Mouse (Mus musculus) neural tube, embryonic 12.5 days (tissue): Measurements from ENCODE around the gene Adamtsl2. TPM values are rescaled to one million over a fixed set of nuclear protein-coding genes. Genes with fewer than 3 reads are reported as not detected.
A peak's percentile ranks its signal among the peaks of the same experiment; 100 is the strongest.

Experiments used
- ATAC-seq: fragments of 200-750 bp; cut with Nextera tagmentation; 2 replicates; pipeline ENCODE4 v1.8.0; 2017; ENCODE audit warnings: low read depth, mild to moderate bottlenecking, moderate TSS enrichment, moderate library complexity; ENCODE audit not compliant: low FRiP score
- H3K27ac ChIP-seq: fragments of 300-500 bp; sonication (generic); 2 replicates; pipeline ENCODE4 v1.5.1; 2016
- H3K27me3 ChIP-seq: fragments of 300-500 bp; sonication (generic); replicated peaks from 2 replicates; pipeline ENCODE4 v1.6.1; 2016; ENCODE audit warnings: mild to moderate bottlenecking
- H3K36me3 ChIP-seq: fragments of 300-500 bp; sonication (generic); 2 replicates; pipeline ENCODE4 v1.6.1; 2016; ENCODE audit warnings: mild to moderate bottlenecking
- H3K4me1 ChIP-seq: fragments of 300-500 bp; sonication (generic); 2 replicates; pipeline ENCODE4 v1.6.1; 2016
- H3K4me2 ChIP-seq: fragments of 300-500 bp; sonication (generic); replicated peaks from 2 replicates; pipeline ENCODE4 v1.6.1; 2016; ENCODE audit warnings: mild to moderate bottlenecking
- H3K4me3 ChIP-seq: fragments of 300-500 bp; sonication (generic); 2 replicates; pipeline ENCODE4 v1.5.1; 2016
- H3K9ac ChIP-seq: fragments of 300-500 bp; sonication (generic); 2 replicates; pipeline ENCODE4 v1.6.1; 2016; ENCODE audit warnings: mild to moderate bottlenecking
- H3K9me3 ChIP-seq: fragments of 300-500 bp; sonication (generic); 2 replicates; pipeline ENCODE4 v1.6.1; 2016; ENCODE audit warnings: mild to moderate bottlenecking
- WGBS: fragments of 180-500 bp; shearing (Covaris S2); methylation state at CpG from one replicate; pipeline ENCODE4 v1.1.7; 2016; 5-methylcytosine and 5-hydroxymethylcytosine counted together
- polyA plus RNA-seq: library from polyadenylated mRNA; unstranded; fragments of >200 nt; fragmentation: Nextera tagmentation; extraction: Ambion mirVana; gene quantifications from 2 replicates; pipeline ENCODE4 v1.2.1, GENCODE M21; 2016

Gene Adamtsl2
- polyA plus RNA-seq, 1 experiment from 2014 or later: 9.3 TPM

DNA sequence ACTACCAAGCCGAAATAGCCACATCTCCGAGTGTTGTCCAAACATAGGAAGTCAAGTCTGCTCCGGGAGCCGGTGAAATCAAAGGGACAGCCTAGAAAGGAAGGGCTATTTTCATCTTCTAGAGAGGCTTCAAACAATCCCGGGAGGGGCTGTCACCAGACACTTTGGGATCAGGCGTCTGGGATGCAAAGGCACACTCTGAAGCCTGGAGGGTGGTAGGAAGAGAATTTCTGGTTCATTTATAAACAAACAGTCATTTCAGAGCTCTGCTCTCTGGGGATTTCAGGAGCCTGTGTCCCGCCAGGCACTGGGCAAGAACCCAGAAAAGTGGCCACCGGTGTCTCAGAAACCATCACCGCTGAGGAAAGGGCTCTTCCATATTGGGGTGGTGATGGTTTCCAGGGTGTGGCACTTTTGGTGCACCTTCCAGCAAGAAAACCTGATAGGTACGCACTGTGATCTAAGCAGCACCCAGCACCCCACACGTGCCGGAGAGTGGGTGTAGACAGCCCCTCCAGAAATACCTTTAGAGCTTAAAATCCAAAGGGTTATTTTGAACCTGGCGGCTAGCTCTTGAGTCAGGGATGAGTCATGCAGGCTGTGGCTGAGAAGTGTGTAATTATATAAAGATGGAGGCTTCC is 17.3 kb downstream of the Adamtsl2 start:
- no peaks in the 10 kb centered on the region for H3K36me3 ChIP-seq
- H3K9ac ChIP-seq: no peak overlapping the region
- no peak overlapping the region for H3K4me3 ChIP-seq
- no peak overlapping the region for H3K4me2 ChIP-seq
- peaks cover 14% of the 10 kb centered on the region for H3K4me1 ChIP-seq
- no peak for ATAC-seq
- 73% methylated on average over 13 of the region's 13 CpGs for WGBS
- no peak overlapping the region for H3K27ac ChIP-seq
- H3K27me3 ChIP-seq: no peaks in the 10 kb centered on the region
- H3K9me3 ChIP-seq: no peaks in the 10 kb centered on the region

DNA sequence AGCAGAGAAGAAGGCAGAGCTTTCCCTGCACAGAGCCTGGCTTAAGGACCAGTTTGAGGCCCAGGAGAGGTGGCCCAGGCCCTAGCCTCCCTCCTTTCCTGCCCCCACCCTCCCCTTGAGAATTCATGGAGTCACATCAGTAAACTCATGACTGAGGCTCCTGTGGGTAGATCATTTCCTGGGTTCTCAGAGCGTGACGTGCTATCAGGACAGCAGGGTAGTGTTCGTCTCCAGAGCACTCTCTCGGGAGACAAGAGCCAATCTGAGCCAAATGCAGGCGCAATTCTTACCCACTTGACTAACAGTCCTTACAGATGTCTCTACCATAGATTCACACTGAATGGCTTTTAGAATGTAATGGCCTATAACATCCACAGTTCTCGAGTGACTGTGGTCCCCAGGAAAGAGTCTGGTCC is 18.1 kb downstream of the Adamtsl2 start:
- 47% methylated on average over 6 of the region's 6 CpGs for WGBS
- Histone ChIP-seq H3K4me2 (no peak overlapping the region; the same call in 1 of the 2 replicates), H3K9ac (no peak overlapping the region), H3K9me3 (no peaks in the 10 kb centered on the region), H3K4me3 (no peak overlapping the region), H3K4me1 (peaks cover 14% of the 10 kb centered on the region), H3K27me3 (no peaks in the 10 kb centered on the region), H3K36me3 (no peaks in the 10 kb centered on the region), H3K27ac (no peak overlapping the region)
- 0 out of 2 replicates have a peak, but pooled peaks have one; percentile 9 for ATAC-seq

GRCm38 (mm10) chr2:27097776-27098175 is 18.6 kb downstream of the Adamtsl2 start:
- Histone ChIP-seq H3K36me3 (no peaks in the 10 kb centered on the region), H3K27ac (no peak overlapping the region), H3K4me1 (peaks cover 14% of the 10 kb centered on the region), H3K9me3 (no peaks in the 10 kb centered on the region), H3K27me3 (no peaks in the 10 kb centered on the region), H3K4me2 (0 out of 2 replicates have a peak overlapping the region, but pooled peaks have one; percentile 5), H3K4me3 (no peak overlapping the region), H3K9ac (no peak overlapping the region)
- 15% methylated on average over 6 of the region's 6 CpGs for WGBS
- ATAC-seq: no peak

DNA sequence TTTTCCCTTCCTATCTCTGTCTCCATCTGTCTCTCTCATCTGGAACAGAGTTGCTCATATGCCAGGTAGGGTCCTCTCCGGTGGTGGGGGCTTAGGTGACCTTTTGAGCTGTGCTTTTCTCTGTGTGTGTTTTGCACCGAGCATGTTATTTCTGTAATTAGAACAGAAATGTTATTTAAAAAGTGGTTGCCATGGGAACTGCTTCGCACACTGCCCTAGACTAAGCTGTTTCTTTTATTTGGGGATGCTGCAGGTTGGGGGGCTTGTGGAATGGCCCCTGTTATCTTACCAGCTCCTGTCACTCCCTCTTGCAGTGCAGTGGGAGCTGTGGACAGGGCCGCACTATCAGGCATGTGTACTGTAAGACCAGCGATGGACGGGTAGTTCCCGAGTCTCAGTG is 24.4 kb downstream of the Adamtsl2 start:
- no peak for ATAC-seq
- H3K9me3 ChIP-seq: no peaks in the 10 kb centered on the region
- H3K9ac ChIP-seq: no peak overlapping the region
- H3K4me3 ChIP-seq: no peak overlapping the region
- H3K27ac ChIP-seq: no peak overlapping the region
- no peaks in the 10 kb centered on the region for H3K27me3 ChIP-seq
- 59% methylated on average over 7 of the region's 7 CpGs for WGBS
- H3K4me1 ChIP-seq: no peaks in the 10 kb centered on the region
- no peak overlapping the region for H3K4me2 ChIP-seq
- H3K36me3 ChIP-seq: no peaks in the 10 kb centered on the region

DNA sequence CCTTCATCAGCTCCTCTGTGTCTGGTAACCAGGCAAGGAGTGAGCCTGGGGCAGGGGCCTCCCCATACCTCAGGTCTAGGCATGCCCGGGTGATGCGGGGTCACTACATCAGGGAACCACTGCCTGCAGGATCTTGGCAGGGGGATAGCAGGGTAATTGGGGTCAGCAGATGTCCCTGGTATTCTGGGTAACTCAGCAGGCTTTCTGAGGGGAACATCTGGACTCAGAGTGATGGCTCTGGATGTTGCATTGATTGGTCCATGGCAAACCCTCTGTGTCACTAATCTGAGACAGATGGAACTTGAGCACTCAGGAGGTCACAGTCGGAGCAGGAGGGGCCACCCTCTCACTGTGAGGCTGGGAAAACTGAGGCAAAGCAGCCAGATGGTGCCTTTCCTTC is 27.6 kb downstream of the Adamtsl2 start:
- no peak overlapping the region for H3K4me2 ChIP-seq
- H3K4me3 ChIP-seq: no peak overlapping the region
- no peaks in the 10 kb centered on the region for H3K36me3 ChIP-seq
- no peak overlapping the region for H3K27ac ChIP-seq
- no peaks in the 10 kb centered on the region for H3K27me3 ChIP-seq
- ATAC-seq: no peak
- no peaks in the 10 kb centered on the region for H3K9me3 ChIP-seq
- no peak overlapping the region for H3K9ac ChIP-seq
- peaks cover 3% of the 10 kb centered on the region for H3K4me1 ChIP-seq
- WGBS: 71% methylated on average over 3 of the region's 3 CpGs

DNA sequence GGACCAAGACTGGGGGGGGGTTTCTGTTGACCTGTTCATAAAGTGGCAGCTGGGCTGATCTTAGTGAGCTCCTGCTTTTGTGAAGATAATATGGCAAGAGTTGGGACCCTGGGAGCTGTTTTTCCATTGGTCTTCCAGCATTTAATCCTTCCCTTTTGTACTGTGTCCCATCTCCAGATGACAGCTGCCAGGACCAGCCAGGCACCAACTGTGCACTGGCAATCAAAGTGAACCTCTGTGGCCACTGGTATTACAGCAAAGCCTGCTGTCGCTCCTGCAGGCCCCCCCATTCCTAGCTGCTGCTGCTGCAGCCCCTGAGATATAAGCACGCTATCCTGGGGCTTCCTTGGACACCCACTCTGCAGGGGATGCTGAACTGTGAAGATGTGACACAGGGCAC is 29.0 kb downstream of the Adamtsl2 start:
- Histone ChIP-seq H3K4me2 (no peak overlapping the region), H3K27ac (no peak overlapping the region), H3K4me1 (peaks cover 3% of the 10 kb centered on the region), H3K36me3 (no peaks in the 10 kb centered on the region), H3K9me3 (no peaks in the 10 kb centered on the region), H3K27me3 (no peaks in the 10 kb centered on the region), H3K9ac (no peak overlapping the region), H3K4me3 (no peak overlapping the region)
- 72% methylated on average over 2 of the region's 2 CpGs for WGBS
- no peak for ATAC-seq

- 84% methylated on average over 5 of the region's 5 CpGs for WGBS
- H3K9me3 ChIP-seq: no peaks in the 10 kb centered on the region
- H3K36me3 ChIP-seq: no peaks in the 10 kb centered on the region
- H3K9ac ChIP-seq: no peak overlapping the region
- no peak overlapping the region for H3K4me2 ChIP-seq
- no peak overlapping the region for H3K4me3 ChIP-seq
- no peaks in the 10 kb centered on the region for H3K27me3 ChIP-seq
- no peak for ATAC-seq
- no peak overlapping the region for H3K27ac ChIP-seq
- H3K4me1 ChIP-seq: peaks cover 3% of the 10 kb centered on the region
These were observed 29.9 kb downstream of the Adamtsl2 start for GRCm38 (mm10) chr2:27109052-27109451.

DNA sequence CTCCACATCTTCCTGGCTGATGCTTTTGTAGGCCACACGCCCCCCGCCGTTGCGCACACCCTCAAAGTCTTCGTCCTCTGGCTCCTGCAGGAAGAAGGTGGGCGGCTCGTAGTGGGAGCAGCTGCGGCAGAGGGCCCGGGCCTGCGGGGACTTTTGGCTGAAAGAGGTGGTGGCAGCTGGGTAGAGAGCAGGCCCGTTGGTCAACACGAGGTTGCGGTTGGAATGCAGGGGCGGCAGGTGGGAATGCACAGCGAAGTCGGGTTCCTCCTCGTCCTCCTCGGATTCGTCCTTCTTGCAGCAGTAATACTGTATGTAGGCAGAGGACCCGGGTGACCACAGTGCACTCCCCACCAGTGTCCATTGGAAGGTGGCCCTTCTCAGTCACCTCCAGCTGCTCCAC is 33.4 kb downstream of the Adamtsl2 start:
- H3K9ac ChIP-seq: no peak overlapping the region
- no peaks in the 10 kb centered on the region for H3K36me3 ChIP-seq
- H3K4me3 ChIP-seq: no peak overlapping the region
- no peaks in the 10 kb centered on the region for H3K27me3 ChIP-seq
- no peak for ATAC-seq
- H3K9me3 ChIP-seq: no peaks in the 10 kb centered on the region
- H3K4me2 ChIP-seq: no peak overlapping the region
- no peak overlapping the region for H3K27ac ChIP-seq
- peaks cover 3% of the 10 kb centered on the region for H3K4me1 ChIP-seq
- 78% methylated on average over 20 of the region's 20 CpGs for WGBS

- no peak for ATAC-seq
- no peak overlapping the region for H3K4me3 ChIP-seq
- peaks cover 1% of the 10 kb centered on the region; the same call in 1 of the 2 replicates for H3K4me1 ChIP-seq
- H3K36me3 ChIP-seq: no peaks in the 10 kb centered on the region
- no peaks in the 10 kb centered on the region for H3K27me3 ChIP-seq
- no peak overlapping the region for H3K4me2 ChIP-seq
- no peak overlapping the region for H3K9ac ChIP-seq
- H3K9me3 ChIP-seq: no peaks in the 10 kb centered on the region
- 91% methylated on average over 10 of the region's 10 CpGs for WGBS
- no peak overlapping the region for H3K27ac ChIP-seq
These were observed 35.0 kb downstream of the Adamtsl2 start for GRCm38 (mm10) chr2:27114169-27114568.

DNA sequence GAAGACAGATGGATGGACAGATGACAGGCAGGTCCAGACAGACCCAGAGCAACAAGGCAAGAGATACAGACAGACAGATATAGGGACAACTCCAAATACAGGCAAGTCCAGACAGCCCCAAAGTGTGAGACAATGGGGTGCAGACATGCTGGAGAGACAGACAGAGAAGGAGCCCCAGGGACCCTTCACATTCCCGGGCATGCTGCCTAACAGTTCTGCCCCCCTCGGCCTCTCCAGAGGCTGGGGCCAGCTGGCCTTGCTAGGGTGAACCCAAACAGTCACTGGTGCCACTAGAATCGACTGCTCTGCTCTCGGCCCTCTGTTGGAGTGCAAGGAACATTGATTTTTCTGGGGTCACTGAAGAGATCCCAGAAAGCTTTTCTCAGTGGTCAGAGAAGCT is 39.3 kb downstream of the Adamtsl2 start:
- WGBS: 59% methylated on average over 4 of the region's 4 CpGs
- no peak for ATAC-seq
- H3K9ac ChIP-seq: no peak overlapping the region
- peaks cover 21% of the 10 kb centered on the region for H3K4me1 ChIP-seq
- H3K36me3 ChIP-seq: no peaks in the 10 kb centered on the region
- H3K9me3 ChIP-seq: no peaks in the 10 kb centered on the region
- H3K27ac ChIP-seq: no peak overlapping the region
- no peaks in the 10 kb centered on the region for H3K27me3 ChIP-seq
- H3K4me3 ChIP-seq: no peak overlapping the region
- no peak overlapping the region for H3K4me2 ChIP-seq

DNA sequence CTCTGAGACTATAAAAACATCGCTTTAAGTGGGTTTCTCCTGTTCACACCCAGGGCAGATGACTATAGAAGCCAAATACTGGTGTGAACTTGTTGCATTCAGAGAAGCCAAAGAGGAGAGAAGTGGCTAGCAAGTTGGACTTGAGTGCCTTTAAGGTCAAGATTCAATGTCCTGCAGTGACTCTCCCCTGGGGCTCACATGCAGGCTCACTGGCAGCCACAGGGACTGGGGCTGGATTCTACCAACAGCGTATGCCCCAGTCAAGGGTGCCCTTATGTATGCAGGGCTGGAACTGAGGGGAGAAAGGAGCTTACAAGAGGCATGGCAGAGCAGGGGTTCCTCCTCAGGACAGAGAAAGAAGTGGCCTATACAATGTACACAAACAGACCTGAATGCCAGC is 40.6 kb downstream of the Adamtsl2 start:
- no peak overlapping the region for H3K9ac ChIP-seq
- H3K36me3 ChIP-seq: no peaks in the 10 kb centered on the region
- ATAC-seq: no peak
- no peak overlapping the region for H3K27ac ChIP-seq
- peaks cover 21% of the 10 kb centered on the region for H3K4me1 ChIP-seq
- WGBS: 90% methylated on average over 2 of the region's 2 CpGs
- H3K4me3 ChIP-seq: no peak overlapping the region
- H3K9me3 ChIP-seq: no peaks in the 10 kb centered on the region
- H3K4me2 ChIP-seq: no peak overlapping the region
- 0 out of 2 replicates have a peak, but pooled peaks cover 3% of the 10 kb centered on the region for H3K27me3 ChIP-seq

DNA sequence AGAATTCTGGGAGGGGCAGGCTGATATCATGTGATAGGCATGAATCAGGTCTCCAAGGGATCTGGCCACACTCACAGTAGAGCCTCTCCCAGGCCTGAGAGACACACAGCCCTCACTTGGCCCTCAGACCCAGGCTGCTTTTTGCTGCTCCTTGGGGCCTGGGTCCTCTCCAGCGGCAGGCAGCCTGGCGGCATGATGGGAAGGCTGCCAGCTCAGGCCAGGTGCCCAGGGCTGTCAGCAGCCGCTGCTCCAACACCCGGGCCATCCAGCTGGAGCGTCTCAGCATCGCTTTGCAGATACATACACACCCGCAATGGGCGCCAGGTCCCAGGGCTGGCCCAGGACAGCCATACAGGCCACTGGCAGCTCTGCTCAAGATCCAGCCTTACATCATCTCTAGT is 41.1 kb downstream of the Adamtsl2 start:
- Histone ChIP-seq H3K27me3 (0 out of 2 replicates have a peak, but pooled peaks cover 3% of the 10 kb centered on the region), H3K4me1 (peaks cover 21% of the 10 kb centered on the region), H3K9ac (no peak overlapping the region), H3K27ac (no peak overlapping the region), H3K4me3 (no peak overlapping the region), H3K36me3 (no peaks in the 10 kb centered on the region), H3K9me3 (no peaks in the 10 kb centered on the region), H3K4me2 (no peak overlapping the region)
- ATAC-seq: no peak
- 85% methylated on average over 8 of the region's 8 CpGs for WGBS
